Mouse (Mus musculus) gastrocnemius, adult 2 months (tissue): ENCODE data around the gene Tmem86b. TPM values are rescaled to one million over a fixed set of nuclear protein-coding genes. Genes with fewer than 3 reads are reported as not detected.
A peak's percentile ranks its signal among the peaks of the same experiment; 100 is the strongest.

Experiments
- DNase-seq: peaks from one replicate; pipeline ENCODE4 v3.0.0; 2022
- H3K27ac ChIP-seq: fragments of 200-600 bp; 2 replicates; pipeline ENCODE4 v1.8.1; 2022; ENCODE audit warnings: mild to moderate bottlenecking
- H3K4me3 ChIP-seq: fragments of 200-600 bp; 2 replicates; pipeline ENCODE4 v1.8.1; 2022; ENCODE audit warnings: mild to moderate bottlenecking, moderate library complexity
- CTCF ChIP-seq: fragments of 200-600 bp; IDR thresholded peaks from 2 replicates; pipeline ENCODE4 v1.8.1; 2022; ENCODE audit warnings: antibody characterized with exemption, mild to moderate bottlenecking, moderate library complexity
- intact Hi-C: fragments of 180-260 bp; cut with DNase I; formaldehyde crosslinking; loops from one replicate; pipeline ENCODE4 v1.15.1; 2025
- total RNA-seq, 2 experiments: library from RNA; stranded (reverse); gene quantifications; 2 replicates each; pipeline ENCODE4 v1.2.3; 2021

The Tmem86b gene
- total RNA-seq, 2 experiments from 2014 or later: 2.6 to 3.3 TPM

DNA sequence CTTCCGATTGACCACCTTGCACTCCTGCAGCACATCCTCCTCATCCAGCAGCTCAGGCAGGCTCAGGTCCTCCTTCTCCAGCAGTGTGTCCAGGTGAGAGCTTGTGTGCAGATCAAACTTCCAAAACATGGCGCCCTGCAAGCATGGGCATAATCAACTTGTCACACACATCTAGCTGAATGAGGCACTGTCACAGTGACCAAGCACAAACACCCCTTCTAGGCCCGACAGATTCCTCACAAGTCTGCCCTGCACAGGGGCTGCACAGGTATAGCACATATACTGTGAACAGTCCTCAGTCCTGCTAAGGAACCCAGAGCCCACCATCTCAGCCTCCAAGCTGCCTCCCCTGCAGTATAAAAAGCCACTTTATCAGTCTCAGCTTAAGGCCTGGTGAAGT lies 15.6 kb upstream of the Tmem86b start:
- TF ChIP-seq CTCF: no peak
- H3K27ac ChIP-seq: peak overlapping the region; percentile 56

DNA sequence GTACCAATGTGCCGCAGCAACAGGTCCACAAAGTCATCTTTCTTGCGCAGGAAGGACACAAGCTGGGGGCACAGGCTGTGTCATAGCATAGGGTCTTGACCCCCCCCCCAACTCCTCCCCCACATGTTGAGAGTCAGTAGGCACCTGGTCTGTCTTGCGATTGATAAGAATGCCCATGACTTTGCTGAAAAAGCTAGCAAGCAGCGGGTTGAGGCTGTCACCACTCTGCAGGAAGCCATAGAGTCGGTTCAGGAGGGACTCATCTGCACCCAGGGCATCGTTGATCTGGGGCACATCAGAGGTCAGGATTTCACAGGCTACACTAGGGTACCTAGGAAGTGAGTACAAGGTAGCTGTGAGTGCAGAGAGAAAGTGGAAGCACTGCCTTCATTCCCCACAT lies 12.0 kb upstream of the Tmem86b start:
- intact Hi-C loops: no loop called here
- no peak for TF ChIP-seq CTCF

More for the DNA sequence above, 15.6 kb upstream of the Tmem86b start:
- no peak overlapping the region; the same call in 1 of the 2 replicates for H3K4me3 ChIP-seq
- DNase-seq: peak; percentile 13
- intact Hi-C loops: no loop called here

DNA sequence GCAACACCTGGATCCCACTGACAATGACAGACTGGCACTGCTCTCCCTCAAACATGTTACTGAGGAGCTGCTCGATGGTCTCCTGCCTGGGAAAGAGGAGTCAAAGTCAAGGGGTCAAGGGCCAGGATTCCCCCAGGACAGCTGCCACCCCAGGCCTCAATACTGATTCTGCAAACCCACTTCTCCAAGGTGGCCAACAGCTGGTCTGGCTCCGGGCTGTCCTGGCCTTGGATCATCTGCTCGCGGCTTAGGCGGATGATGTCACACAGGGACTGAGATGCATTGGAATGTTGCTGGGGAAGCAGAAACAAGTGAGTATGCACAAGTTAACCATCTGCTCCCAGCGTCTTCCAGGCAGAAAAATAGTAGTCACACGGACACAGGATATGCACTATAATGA lies 10.7 kb upstream of the Tmem86b start:
- intact Hi-C loops: no loop called here
- no peak for DNase-seq
- no peak overlapping the region for H3K4me3 ChIP-seq
- H3K27ac ChIP-seq: no peak overlapping the region
- no peak for TF ChIP-seq CTCF

More for the DNA sequence above, 12.0 kb upstream of the Tmem86b start:
- no peak for DNase-seq
- no peak overlapping the region for H3K4me3 ChIP-seq
- no peak overlapping the region for H3K27ac ChIP-seq

DNA sequence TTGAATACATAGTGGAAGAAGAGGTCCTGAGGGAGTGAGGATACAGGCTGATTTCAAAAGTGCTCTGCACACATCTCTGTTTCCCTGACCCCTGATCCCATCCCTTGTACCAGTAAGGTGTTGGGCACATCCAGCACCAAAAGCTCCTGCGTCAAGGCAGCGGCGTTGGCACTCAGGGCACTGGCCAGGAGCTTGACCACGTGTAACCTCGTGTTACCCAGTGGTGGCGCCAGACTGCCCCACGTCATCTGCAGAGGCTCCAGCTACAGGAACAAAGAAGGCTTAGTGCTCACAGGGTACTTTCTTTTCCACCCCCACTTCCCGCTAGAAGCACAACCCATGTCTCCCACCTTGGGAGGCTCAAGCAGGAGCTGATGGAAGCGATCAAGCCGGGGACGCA lies 9.9 kb upstream of the Tmem86b start:
- no peak overlapping the region for H3K4me3 ChIP-seq
- DNase-seq: no peak
- no peak overlapping the region for H3K27ac ChIP-seq
- TF ChIP-seq CTCF: no peak
- intact Hi-C loops: no loop called here

DNA sequence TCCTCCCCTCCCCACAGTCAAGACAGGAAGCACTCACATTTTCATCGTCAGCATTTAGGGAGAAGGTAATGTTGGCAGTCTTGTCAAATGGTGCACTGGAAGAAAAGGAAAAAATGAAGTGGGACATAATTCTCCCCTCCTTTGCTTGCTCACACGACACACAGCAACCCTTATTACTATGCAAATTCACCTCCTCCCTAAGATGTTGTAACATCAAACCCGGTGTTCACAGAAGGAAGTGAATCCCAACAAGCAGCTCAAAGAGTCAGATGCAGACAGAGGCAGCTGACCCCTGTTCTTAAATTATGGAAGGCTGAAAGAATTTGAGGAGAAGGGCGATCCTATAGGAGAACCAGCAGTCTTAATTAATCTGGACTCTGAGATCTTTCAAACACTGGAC lies 5.0 kb upstream of the Tmem86b start:
- no peak for DNase-seq
- H3K4me3 ChIP-seq: no peak overlapping the region
- no peak overlapping the region for H3K27ac ChIP-seq
- intact Hi-C loops: no loop called here
- no peak for TF ChIP-seq CTCF

DNA sequence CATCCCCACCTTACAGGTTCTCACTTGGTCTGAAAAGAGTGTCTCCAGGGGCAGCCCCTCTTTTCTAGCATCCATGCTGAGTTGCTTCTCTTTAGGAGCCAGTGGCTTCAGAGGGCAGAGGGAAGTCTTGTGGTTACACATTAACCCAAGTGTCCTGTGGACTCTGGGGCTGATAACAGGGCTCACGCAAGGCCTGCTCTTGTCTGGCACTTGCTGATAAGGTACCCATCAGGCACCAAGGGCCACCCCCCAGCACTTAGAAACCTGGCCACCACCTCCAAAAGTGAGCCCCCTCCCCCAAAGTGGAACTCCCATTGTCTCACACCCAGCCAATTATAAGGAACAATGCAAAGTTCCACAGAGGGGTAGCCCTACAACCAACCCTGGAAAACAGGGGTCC lies 1.0 kb downstream of the Tmem86b start:
- intact Hi-C loops: no loop called here

DNA sequence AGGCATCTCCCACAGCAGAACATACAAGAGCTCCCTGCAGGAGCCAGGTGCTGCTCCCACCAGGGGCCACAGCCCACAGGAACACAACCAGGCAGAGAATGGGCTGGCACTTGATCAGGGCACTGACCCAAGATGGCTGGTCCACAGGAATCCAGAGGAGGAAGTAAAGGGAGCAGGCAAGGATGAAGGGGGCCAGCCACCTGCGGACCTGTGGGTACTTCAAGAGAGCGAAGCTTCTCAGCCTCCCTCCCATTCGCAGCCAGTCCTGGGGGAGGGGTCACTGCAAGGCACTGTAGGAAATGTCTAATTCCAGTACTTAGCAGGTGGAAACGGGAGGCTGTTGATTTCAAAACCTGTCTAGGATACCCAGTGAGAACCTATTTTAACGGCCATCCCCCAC lies 1.6 kb downstream of the Tmem86b start:
- intact Hi-C loops: loop anchor here (5.0 kb wide), 1 partner anchor 313 kb away; no protein-coding TSS in a partner anchor
- no peak for TF ChIP-seq CTCF
- no peak overlapping the region for H3K27ac ChIP-seq
- H3K4me3 ChIP-seq: no peak overlapping the region
- no peak for DNase-seq

More for the DNA sequence above, 1.0 kb downstream of the Tmem86b start:
- TF ChIP-seq CTCF: no peak
- H3K4me3 ChIP-seq: no peak overlapping the region
- DNase-seq: no peak
- H3K27ac ChIP-seq: no peak overlapping the region

DNA sequence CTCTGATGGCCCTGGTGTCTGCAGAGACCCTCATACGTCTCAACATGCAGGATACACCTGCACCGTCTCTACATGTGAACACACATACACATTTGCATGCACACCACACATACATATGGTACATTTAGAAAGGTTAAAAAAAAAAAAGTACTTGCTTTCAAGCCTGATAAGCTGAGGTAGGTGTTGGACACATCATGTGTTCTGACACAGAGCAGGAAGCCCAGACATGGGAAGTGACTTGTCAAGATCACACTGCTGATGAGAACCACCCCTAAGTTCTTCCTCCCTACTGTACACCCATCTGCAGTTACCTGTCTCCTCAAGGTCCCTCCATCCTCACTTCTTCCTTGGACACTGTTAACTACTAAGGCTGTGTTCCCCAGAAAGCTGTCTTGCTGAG lies 5.3 kb downstream of the Tmem86b start:
- H3K4me3 ChIP-seq: no peak overlapping the region
- no peak for TF ChIP-seq CTCF
- H3K27ac ChIP-seq: no peak overlapping the region
- no peak for DNase-seq
- intact Hi-C loops: loop anchor here (5.0 kb wide), 1 partner anchor 316 kb away; no protein-coding TSS in a partner anchor

DNA sequence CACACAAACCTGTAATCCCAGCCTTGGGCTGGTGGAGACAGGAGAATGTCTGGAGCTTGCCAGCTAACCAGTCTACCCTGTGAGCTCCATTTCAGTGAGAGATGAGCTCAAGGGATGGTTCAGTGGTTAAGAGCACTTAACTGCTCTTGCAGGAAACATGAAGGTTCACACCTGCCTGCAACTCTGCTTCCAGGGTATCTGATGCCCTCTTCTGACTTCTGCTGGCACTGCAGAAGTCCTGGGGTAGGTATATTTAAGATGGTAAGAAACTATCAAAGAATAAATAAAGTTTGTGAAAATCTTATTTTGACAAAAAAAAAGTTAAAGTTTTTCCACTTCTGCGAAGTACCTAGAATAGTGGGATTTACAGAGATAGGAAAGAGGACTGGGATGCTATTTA lies 6.9 kb downstream of the Tmem86b start:
- intact Hi-C loops: loop anchor here (5.0 kb wide), 1 partner anchor 173 kb away; no protein-coding TSS in a partner anchor
- TF ChIP-seq CTCF: peak; percentile 13; the same call in 1 of the 2 replicates
- H3K27ac ChIP-seq: no peak overlapping the region
- DNase-seq: no peak
- no peak overlapping the region for H3K4me3 ChIP-seq

DNA sequence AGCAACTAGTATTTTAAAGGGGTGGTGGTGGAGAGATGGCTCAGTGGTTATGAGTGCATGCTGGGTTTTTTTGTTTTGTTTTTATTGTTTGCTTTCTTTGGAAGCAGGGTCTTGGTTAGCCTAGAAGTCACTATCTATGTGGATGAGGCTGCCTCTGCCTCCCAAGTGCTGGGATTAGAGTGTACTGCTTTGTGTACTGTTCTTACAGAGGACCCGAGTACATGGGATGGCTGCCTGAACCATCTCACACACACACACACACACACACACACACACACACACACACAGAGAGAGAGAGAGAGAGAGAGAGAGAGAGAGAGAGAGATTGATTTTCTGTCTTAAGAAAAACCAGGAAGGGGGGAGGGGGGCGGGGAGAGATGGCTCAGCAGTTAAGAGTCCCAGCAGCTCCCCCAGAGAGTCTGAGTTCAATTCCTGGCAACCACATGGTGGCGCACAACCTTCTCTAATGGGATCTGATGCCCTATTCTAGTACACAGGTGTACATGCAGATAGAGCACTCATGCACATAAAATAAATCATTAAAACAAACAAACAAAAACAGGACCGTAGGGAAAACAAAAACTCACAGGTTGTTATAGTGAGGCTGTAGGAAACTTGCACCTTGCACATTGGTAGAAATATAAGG lies 7.6 kb downstream of the Tmem86b start:
- peak; percentile 58 for DNase-seq
- intact Hi-C loops: loop anchor here (5.0 kb wide), 1 partner anchor 174 kb away; no protein-coding TSS in a partner anchor
- TF ChIP-seq CTCF: peak; percentile 57

DNA sequence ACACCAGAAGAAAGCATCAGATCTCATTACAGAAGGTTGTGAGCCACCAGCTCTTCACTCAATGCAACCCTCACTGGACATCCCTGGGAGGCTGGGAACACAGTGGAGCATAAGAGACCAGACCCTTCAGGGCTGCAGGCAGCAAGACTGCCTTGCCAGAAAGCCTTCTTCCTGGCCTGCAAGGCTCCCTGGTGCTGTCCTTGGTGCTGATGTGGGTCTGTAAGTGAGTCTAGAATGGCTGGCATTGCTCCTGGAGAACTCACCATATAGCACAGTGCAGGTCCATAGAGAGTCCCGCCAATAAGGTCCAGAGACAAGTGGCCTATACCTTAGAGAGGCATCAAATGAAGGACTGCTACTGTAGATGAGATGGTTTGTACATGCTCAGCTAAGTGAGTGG lies 11.2 kb downstream of the Tmem86b start:
- no peak for TF ChIP-seq CTCF
- Histone ChIP-seq H3K4me3 (no peak overlapping the region), H3K27ac (no peak overlapping the region)
- no peak for DNase-seq
- intact Hi-C loops: loop anchor here (5.0 kb wide), 1 partner anchor 177 kb away; no protein-coding TSS in a partner anchor

More for the DNA sequence above, 7.6 kb downstream of the Tmem86b start:
- Histone ChIP-seq H3K4me3 (no peak overlapping the region), H3K27ac (no peak overlapping the region)

DNA sequence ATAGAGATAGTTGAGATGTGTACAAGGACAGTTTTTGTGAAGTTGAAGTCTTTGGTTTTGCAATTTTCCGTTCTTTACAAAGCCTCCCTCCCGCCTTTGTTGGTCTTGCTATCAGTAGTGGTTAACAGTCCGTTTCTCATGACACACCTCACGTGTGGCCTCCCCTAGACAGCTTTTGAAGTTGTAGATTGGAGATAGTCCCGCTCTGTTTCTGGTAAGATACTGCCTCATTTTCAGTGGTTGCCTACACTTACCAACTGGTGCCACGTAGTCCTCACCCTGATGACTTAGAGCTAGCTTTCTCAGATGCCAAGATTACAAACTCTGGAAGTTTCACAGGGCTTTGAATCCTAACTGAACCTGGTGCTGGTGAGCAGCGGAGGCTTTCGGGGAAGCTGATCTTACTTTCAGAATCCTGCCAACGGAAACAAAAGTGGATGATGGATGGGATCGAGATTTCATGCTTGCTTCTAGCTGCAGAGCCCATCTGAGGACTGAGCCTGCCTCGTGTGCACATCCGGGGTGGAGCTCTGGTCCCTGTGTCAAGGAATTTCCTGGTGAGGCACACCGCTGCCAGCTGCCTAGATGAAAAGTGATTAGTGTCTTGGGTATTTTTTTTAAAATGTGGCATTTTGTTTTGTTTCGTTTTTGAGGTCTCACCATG lies 17.4 kb downstream of the Tmem86b start:
- DNase-seq: no peak
- intact Hi-C loops: no loop called here
- TF ChIP-seq CTCF: no peak
- Histone ChIP-seq H3K27ac (no peak overlapping the region), H3K4me3 (no peak overlapping the region)

DNA sequence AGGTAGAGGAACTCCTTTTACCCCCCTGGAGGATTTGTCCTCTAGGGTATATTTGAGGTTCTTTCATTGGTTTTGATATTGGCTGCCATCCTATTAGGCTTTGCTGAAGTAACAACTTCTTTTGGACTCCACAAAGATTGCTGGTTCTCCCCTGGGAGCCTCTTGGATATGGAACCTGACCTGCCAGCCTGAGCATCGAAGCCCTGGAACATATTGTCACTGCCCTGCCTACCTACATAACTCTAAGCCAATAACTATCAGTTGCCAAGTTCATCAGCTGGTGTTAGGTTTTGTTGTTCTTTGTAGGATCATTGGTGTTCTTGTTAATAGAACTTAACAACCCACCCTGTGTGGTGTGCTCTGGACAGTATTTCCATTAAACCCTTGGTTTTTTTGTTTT lies 18.3 kb downstream of the Tmem86b start:
- no peak for TF ChIP-seq CTCF
- Histone ChIP-seq H3K27ac (no peak overlapping the region), H3K4me3 (no peak overlapping the region)
- DNase-seq: no peak
- intact Hi-C loops: no loop called here
